40 mouse cellular contexts compared by ENCODE assay signal in the genomic region with DNA sequence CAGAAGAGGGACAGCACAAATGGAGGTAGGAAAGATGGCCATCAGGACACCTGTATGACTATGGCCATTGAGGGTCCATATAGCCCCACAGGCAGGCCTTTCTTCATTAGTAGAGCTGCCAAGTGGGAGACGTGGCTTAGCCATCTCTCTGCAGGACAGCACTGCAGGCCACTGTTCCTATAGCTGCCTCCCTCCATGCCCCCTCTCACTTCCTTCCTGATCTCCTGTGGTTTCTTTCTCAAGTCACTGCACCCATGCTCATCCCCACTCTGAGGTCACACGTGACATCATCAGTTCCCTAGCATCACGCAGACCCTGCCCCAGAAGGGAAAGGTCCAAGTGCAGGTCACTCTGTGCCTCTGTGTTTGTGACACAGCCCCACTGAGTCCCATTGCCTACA. TPM values are rescaled to one million over a fixed set of nuclear protein-coding genes. Genes with fewer than 3 reads are reported as not detected.
"Had no signal": no experiment of that assay in that cellular context is flagged by ENCODE, and none has a peak within 500 bp of the region (broad histone marks: within the 10 kb centered on the region; RNA-seq: fewer than 3 reads in every experiment).

No protein-coding gene starts in this region.

- DNase-seq: gastrocnemius, adult 2 months; gastrocnemius, postnatal 10 days; gastrocnemius, postnatal 25 days; heart, adult 11 months; heart, adult 2 months; heart, postnatal 14 days; heart, postnatal 36 days; kidney, adult 18-20 months; kidney, adult 8-10 months; kidney, postnatal 10 days; kidney, postnatal 25 days; layer of hippocampus, adult 9-11 months; layer of hippocampus, postnatal 36 days; liver; liver, embryonic 13.5 days had no signal

- H3K27ac ChIP-seq: gastrocnemius, adult 2 months; heart, adult 2 months; heart, embryonic 13.5 days; heart, embryonic 15.5 days; hindbrain, embryonic 14.5 days; intestine, embryonic 15.5 days; limb, embryonic 10.5 days; limb, embryonic 12.5 days; liver, embryonic 13.5 days had no signal

- H3K27me3 ChIP-seq: intestine, embryonic 15.5 days; liver, embryonic 13.5 days had no signal

- H3K9me3 ChIP-seq: heart, embryonic 13.5 days; heart, embryonic 15.5 days; intestine, embryonic 15.5 days; limb, embryonic 10.5 days; limb, embryonic 12.5 days; liver, embryonic 13.5 days had no signal

- H3K4me1 ChIP-seq: heart, embryonic 13.5 days; heart, embryonic 15.5 days; intestine, embryonic 15.5 days; limb, embryonic 10.5 days; limb, embryonic 12.5 days; liver, embryonic 13.5 days had no signal

- ATAC-seq: hindbrain, embryonic 16.5 days; inflammation-experienced regulatory T-cells, adult 6 months; intestine, embryonic 15.5 days; intestine, postnatal 0 days had no signal

- H3K9ac ChIP-seq: heart, embryonic 13.5 days; heart, embryonic 15.5 days; hindbrain, embryonic 14.5 days; intestine, embryonic 15.5 days; limb, embryonic 12.5 days; liver, embryonic 13.5 days had no signal

- H3K36me3 ChIP-seq: heart, embryonic 13.5 days; heart, embryonic 15.5 days; intestine, embryonic 15.5 days; limb, embryonic 10.5 days; limb, embryonic 12.5 days; liver, embryonic 13.5 days had no signal

- H3K4me3 ChIP-seq: gastrocnemius, adult 2 months; heart, adult 2 months; heart, embryonic 13.5 days; heart, embryonic 15.5 days; intestine, embryonic 15.5 days; limb, embryonic 10.5 days; limb, embryonic 12.5 days; liver, embryonic 13.5 days had no signal

- H3K4me2 ChIP-seq: heart, embryonic 11.5 days; heart, embryonic 13.5 days; heart, embryonic 15.5 days; hindbrain, embryonic 14.5 days; intestine, embryonic 15.5 days; limb, embryonic 12.5 days; liver, embryonic 11.5 days; liver, embryonic 13.5 days had no signal

RNA-seq across cellular contexts. Expression of gene Oas1e, which starts 8.3 kb away (rescaled TPM):
- total RNA-seq: gastrocnemius, adult 2 months; gastrocnemius, postnatal 10 days; gastrocnemius, postnatal 25 days; gastrocnemius, postnatal 4 days; heart, adult 2 months; heart, postnatal 14 days; heart, postnatal 36 days; layer of hippocampus, adult 18-20 months; layer of hippocampus, adult 8-10 months; layer of hippocampus, postnatal 14 days; layer of hippocampus, postnatal 36 days; left cerebral cortex, adult 18-20 months; left cerebral cortex, adult 8-10 months; left cerebral cortex, postnatal 10 days; left cerebral cortex, postnatal 25 days had no signal
- polyA plus RNA-seq: frontal cortex, adult 2 months; heart, adult 2 months; heart, embryonic 11.5 days; heart, embryonic 13.5 days; heart, postnatal 0 days; inflammation-experienced regulatory T-cells, adult 6 months; intestine, embryonic 15.5 days; kidney, embryonic 14.5 days; kidney, embryonic 16.5 days; limb, embryonic 10.5 days; limb, embryonic 12.5 days; limb, embryonic 14.5 days; liver, embryonic 11.5 days; liver, embryonic 13.5 days had no signal

RNA-seq across cellular contexts. Expression of gene Oas3, which starts 9.6 kb away (rescaled TPM):
- total RNA-seq: gastrocnemius, postnatal 10 days; gastrocnemius, postnatal 25 days; gastrocnemius, postnatal 4 days; layer of hippocampus, adult 18-20 months; layer of hippocampus, postnatal 14 days; layer of hippocampus, postnatal 36 days; left cerebral cortex, adult 18-20 months; left cerebral cortex, adult 8-10 months; left cerebral cortex, postnatal 25 days had no signal
- polyA plus RNA-seq: kidney, embryonic 14.5 days; limb, embryonic 12.5 days had no signal

RNA-seq across cellular contexts. Expression of gene Oas1c, which starts 25.3 kb away (rescaled TPM):
- total RNA-seq: gastrocnemius, postnatal 25 days had no signal

RNA-seq across cellular contexts. Expression of gene Oas2, which starts 37.4 kb away (rescaled TPM):
- polyA plus RNA-seq: hindbrain, embryonic 11.5 days; limb, embryonic 10.5 days had no signal
